Mouse (Mus musculus) brain, adult 2 months (tissue): ENCODE results near the gene Trpm8.

ENCODE experiments used
- DNase-seq: peaks from one replicate; pipeline ENCODE4 v3.0.0; 2011; ENCODE audit warnings: low read depth, low spot score

Gene Trpm8

GRCm38 (mm10) chr1:88301121-88302014, 23.9 kb downstream of the Trpm8 start:
- DNase-seq, result no peak

GRCm38 (mm10) chr1:88302057-88302740, 24.7 kb downstream of the Trpm8 start:
- no peak for DNase-seq

GRCm38 (mm10) chr1:88303762-88304161, 26.3 kb downstream of the Trpm8 start:
- no peak for DNase-seq

- no peak for DNase-seq
Observed at GRCm38 (mm10) chr1:88304261-88304985, 27.0 kb downstream of the Trpm8 start.

- no peak for DNase-seq
Observed at GRCm38 (mm10) chr1:88305018-88305795, 27.7 kb downstream of the Trpm8 start.

GRCm38 (mm10) chr1:88306543-88306942, 29.1 kb downstream of the Trpm8 start:
- DNase-seq, result no peak

- no peak for DNase-seq
Observed at GRCm38 (mm10) chr1:88307180-88307579, 29.7 kb downstream of the Trpm8 start.

GRCm38 (mm10) chr1:88309020-88309419, 31.6 kb downstream of the Trpm8 start:
- DNase-seq, result no peak

- DNase-seq, result no peak
Observed at GRCm38 (mm10) chr1:88309905-88310304, 32.4 kb downstream of the Trpm8 start.

- no peak for DNase-seq
Observed at GRCm38 (mm10) chr1:88310349-88310748, 32.9 kb downstream of the Trpm8 start.

- no peak for DNase-seq
Observed at GRCm38 (mm10) chr1:88317279-88317678, 39.8 kb downstream of the Trpm8 start.

GRCm38 (mm10) chr1:88318531-88319060, 41.1 kb downstream of the Trpm8 start:
- DNase-seq, result peak; percentile 84

- DNase-seq, result peak; percentile 60
Observed at GRCm38 (mm10) chr1:88320821-88321395, 43.4 kb downstream of the Trpm8 start.

GRCm38 (mm10) chr1:88322146-88322545, 44.7 kb downstream of the Trpm8 start:
- peak; percentile 81 for DNase-seq

- DNase-seq, result no peak
Observed at GRCm38 (mm10) chr1:88323101-88323500, 45.6 kb downstream of the Trpm8 start.

- no peak for DNase-seq
Observed at GRCm38 (mm10) chr1:88339481-88339880, 62.0 kb downstream of the Trpm8 start.

- peak; percentile 36 for DNase-seq
Observed at GRCm38 (mm10) chr1:88342615-88343014, 65.2 kb downstream of the Trpm8 start.

GRCm38 (mm10) chr1:88345580-88345979, 68.1 kb downstream of the Trpm8 start:
- peak; percentile 74 for DNase-seq

- peak; percentile 96 for DNase-seq
Observed at GRCm38 (mm10) chr1:88348496-88349005, 71.1 kb downstream of the Trpm8 start.

GRCm38 (mm10) chr1:88350761-88351160, 73.3 kb downstream of the Trpm8 start:
- no peak for DNase-seq
